Mouse (Mus musculus) CD4-positive, CD25-positive, alpha-beta regulatory T cell, adult 9 weeks (primary cell): ENCODE measurements around the gene Zcchc14. TPM values are rescaled to one million over a fixed set of nuclear protein-coding genes. Genes with fewer than 3 reads are reported as not detected.

Experiments
- polyA plus RNA-seq: library from polyadenylated mRNA; unstranded; fragments of 100-300 nt; shearing (Covaris generic); gene quantifications from one replicate; pipeline ENCODE4 v1.2.1, GENCODE M21; 2017

The Zcchc14 gene
- 0.27 TPM for polyA plus RNA-seq

GRCm38 (mm10) chr8:121652774-121653323, at the start of gene Zcchc14:
Gene Zcchc14, minus strand, starts transcription at chr8:121652901.

GRCm38 (mm10) chr8:121590203-121591177, 62.2 kb downstream of the Zcchc14 start, which contains the start of gene Map1lc3b:
Gene Map1lc3b, plus strand, starts transcription at chr8:121590361.

DNA sequence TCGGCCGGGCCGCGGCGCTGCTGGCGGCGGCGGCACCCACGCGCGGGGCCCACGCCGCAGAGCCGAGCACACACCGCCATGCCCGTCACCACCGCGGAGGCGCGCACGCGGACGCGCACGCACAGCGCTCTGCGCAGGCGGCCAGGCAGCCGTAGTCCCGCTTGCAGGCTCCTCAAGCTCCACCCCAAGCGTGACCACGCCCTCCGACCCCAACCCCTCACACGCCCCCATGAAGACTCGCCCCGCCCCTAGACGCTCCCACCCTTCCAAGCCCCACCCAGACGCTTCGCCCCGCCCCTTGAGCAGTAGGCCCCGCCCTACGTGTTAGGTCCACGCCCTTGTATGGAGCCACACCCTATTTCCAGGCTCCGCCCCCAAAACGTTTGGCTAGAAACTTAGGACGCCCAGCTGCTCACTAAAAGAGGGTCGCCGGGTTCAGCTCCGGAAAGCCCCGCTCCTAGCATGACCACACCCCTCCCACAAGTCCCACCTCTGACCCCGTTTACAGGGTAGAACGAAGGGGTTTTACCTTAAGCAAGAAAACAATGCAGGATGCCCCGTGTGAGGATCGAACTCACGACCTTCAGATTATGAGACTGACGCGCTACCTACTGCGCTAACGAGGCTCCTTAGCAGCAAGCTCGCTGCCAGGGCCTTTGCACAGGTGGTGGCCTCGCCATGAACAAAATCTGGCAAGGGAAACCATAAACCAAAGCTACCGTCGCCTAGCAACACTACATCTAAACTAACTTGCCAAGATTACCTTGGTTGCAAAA, 73.8 kb downstream of the Zcchc14 start, which contains the start of gene Fbxo31:
Fbxo31 (minus strand) TSS at position 131 of the 776 bp plus-strand sequence.

Other genes with a start within 250 kb of the Zcchc14 start
- not detected for gene 1700018B08Rik, start 108.6 kb downstream of the Zcchc14 start, polyA plus RNA-seq
- gene Fbxo31, start 74.1 kb downstream of the Zcchc14 start, polyA plus RNA-seq = 2.4 TPM
- 382 TPM for gene Map1lc3b, start 62.5 kb downstream of the Zcchc14 start, polyA plus RNA-seq
- gene Jph3, start 76.7 kb upstream of the Zcchc14 start, polyA plus RNA-seq = 0.26 TPM
- gene Klhdc4, start 176.7 kb upstream of the Zcchc14 start, polyA plus RNA-seq = 43.8 TPM